Mouse (Mus musculus) T-helper 17 cell (primary cell): ENCODE measurements at regions not wholly inside any gene's neighbourhood (a gene's known extent, or its start where the extent isn't known, plus 50 kb on each side); places are given as distances from the start of the nearest gene placed in this dataset.
"Not testable (repeated sequence)": the region's sequence is repeated elsewhere in the genome, so short reads cannot be mapped to it uniquely, and the experiment has no call there.

Source experiments
- in situ Hi-C, 2 experiments: fragments of 300-600 bp; cut with MboI, MseI; formaldehyde crosslinking; loops; 1 replicate in 1 of 2; 2 replicates in 1 of 2; pipeline ENCODE4 v1.15.1; 2025; ENCODE audit warnings: high pct_unique_total_duplicates in 2 of 2

GRCm38 (mm10) chr17:53087516-53087915, 375.6 kb downstream of the Efhb start:
- in situ Hi-C loops: loop anchor here in 1 of 2 experiments (10.0 kb wide), 1 partner anchor 1553 kb away; no protein-coding TSS in a partner anchor

- in situ Hi-C loops: loop anchor here in 1 of 2 experiments (10.0 kb wide), 1 partner anchor 1547 kb away; no protein-coding TSS in a partner anchor
These were observed 380.9 kb downstream of the Efhb start for GRCm38 (mm10) chr17:53082205-53082604.

GRCm38 (mm10) chr17:53079281-53079680, 383.8 kb downstream of the Efhb start:
- in situ Hi-C loops: not testable (repeated sequence)

- in situ Hi-C loops: no loop called here
These were observed 401.4 kb downstream of the Efhb start for GRCm38 (mm10) chr17:53061733-53062132.
